Mouse (Mus musculus) CH12.LX (cell line): Measurements from ENCODE around the gene Pomp. TPM values are rescaled to one million over a fixed set of nuclear protein-coding genes. Genes with fewer than 3 reads are reported as not detected.

Source experiments
- DNase-seq: peaks from one replicate; pipeline ENCODE4 v3.0.0-alpha.2; 2013; ENCODE audit errors: extremely low read depth
- H3K27ac ChIP-seq: 2 replicates; pipeline ENCODE4 v1.5.1; 2012; ENCODE audit warnings: low read depth, mild to moderate bottlenecking, control low read depth, moderate library complexity; ENCODE audit not compliant: insufficient read depth
- H3K27me3 ChIP-seq: replicated peaks from 2 replicates; pipeline ENCODE3; 2012; ENCODE audit warnings: inconsistent platforms
- H3K36me3 ChIP-seq, 2 experiments: replicated peaks in 1 of 2; 2 replicates each; pipeline versions ENCODE3 to v1.6.1; 2012; ENCODE audit warnings: inconsistent platforms in 1 of 2, low read length in 1 of 2, mild to moderate bottlenecking in 1 of 2, mixed read lengths in 1 of 2, moderate library complexity in 1 of 2; ENCODE audit not compliant: control insufficient read depth in 1 of 2, insufficient read depth in 1 of 2
- H3K4me1 ChIP-seq, 2 experiments: 2 replicates each; pipeline ENCODE4 v1.6.1; 2012; ENCODE audit warnings: inconsistent platforms in 1 of 2, moderate library complexity in 1 of 2; ENCODE audit not compliant: insufficient read depth in 2 of 2, control insufficient read depth in 1 of 2
- H3K4me2 ChIP-seq: 2 replicates; pipeline ENCODE4 v1.6.1; 2012; ENCODE audit warnings: low read depth, mild to moderate bottlenecking, control low read depth; ENCODE audit not compliant: poor library complexity, insufficient read depth, severe bottlenecking
- H3K4me3 ChIP-seq, 3 experiments: fragments of 150-350 bp in 1 of 3; sonication (generic) in 1 of 3; replicated peaks in 1 of 3; 2 replicates each; pipeline versions ENCODE3 to v1.5.1; 2011 to 2012; ENCODE audit warnings: low read depth in 2 of 3, low read length in 2 of 3, mild to moderate bottlenecking in 2 of 3, moderate library complexity in 2 of 3, control low read depth in 1 of 3, improper control_type of control experiment in 1 of 3, inconsistent platforms in 1 of 3, mixed read lengths in 1 of 3; ENCODE audit not compliant: poor library complexity in 1 of 3
- H3K79me2 ChIP-seq: replicated peaks from 2 replicates; pipeline ENCODE4 v1.6.1; 2012; ENCODE audit warnings: mild to moderate bottlenecking, moderate library complexity; ENCODE audit not compliant: control insufficient read depth, poor library complexity, insufficient read depth, severe bottlenecking; ENCODE audit errors: extremely low read depth
- H3K9ac ChIP-seq: 2 replicates; pipeline ENCODE4 v1.6.1; 2012; ENCODE audit warnings: low read depth, mild to moderate bottlenecking, control low read depth, moderate library complexity; ENCODE audit not compliant: insufficient read depth
- H3K9me3 ChIP-seq: replicated peaks from 2 replicates; pipeline ENCODE3; 2012; ENCODE audit warnings: low read length, inconsistent platforms, mixed read lengths
- BHLHE40 ChIP-seq: IDR thresholded peaks from 2 replicates; pipeline ENCODE4 v1.6.1; 2011; ENCODE audit warnings: mild to moderate bottlenecking, low read depth, low read length, improper control_type of control experiment
- CHD1 ChIP-seq: IDR thresholded peaks from 2 replicates; pipeline ENCODE4 v1.6.1; 2012; ENCODE audit warnings: low read depth, low read length, improper control_type of control experiment, inconsistent platforms
- CTCF ChIP-seq, 2 experiments: IDR thresholded peaks in 1 of 2; conservative IDR thresholded peaks in 1 of 2; 2 replicates each; pipeline ENCODE4 v1.5.1; 2011 to 2012; ENCODE audit warnings: low read depth in 2 of 2, low read length in 2 of 2, improper control_type of control experiment in 1 of 2, inconsistent platforms in 1 of 2, mild to moderate bottlenecking in 1 of 2, moderate library complexity in 1 of 2
- E2F4 ChIP-seq: IDR thresholded peaks from 2 replicates; pipeline ENCODE4 v1.6.1; 2011; ENCODE audit warnings: low read depth, low read length, improper control_type of control experiment; ENCODE audit not compliant: insufficient replicate concordance
- ETS1 ChIP-seq: conservative IDR thresholded peaks from 2 replicates; pipeline ENCODE4 v1.6.1; 2012; ENCODE audit warnings: low read depth, mild to moderate bottlenecking, inconsistent platforms, low read length, improper control_type of control experiment, moderate library complexity
- HCFC1 ChIP-seq: IDR thresholded peaks from 2 replicates; pipeline ENCODE4 v1.6.1; 2012; ENCODE audit warnings: low read depth, mild to moderate bottlenecking, inconsistent platforms, low read length, improper control_type of control experiment
- IRF4 ChIP-seq: IDR thresholded peaks from 2 replicates; pipeline ENCODE4 v1.6.1; 2014; ENCODE audit warnings: low read depth, mild to moderate bottlenecking, inconsistent platforms, low read length, improper control_type of control experiment
- JUN ChIP-seq: IDR thresholded peaks from 2 replicates; pipeline ENCODE4 v1.6.1; 2011; ENCODE audit warnings: low read depth, mild to moderate bottlenecking, low read length, improper control_type of control experiment, moderate library complexity; ENCODE audit not compliant: insufficient read depth
- KAT2A ChIP-seq: IDR thresholded peaks from 2 replicates; pipeline ENCODE4 v1.6.1; 2012; ENCODE audit warnings: low read length, improper control_type of control experiment, inconsistent platforms; ENCODE audit not compliant: insufficient replicate concordance
- MAX ChIP-seq: IDR thresholded peaks from 2 replicates; pipeline ENCODE4 v1.6.1; 2011; ENCODE audit warnings: low read length, improper control_type of control experiment
- MAZ ChIP-seq: IDR thresholded peaks from 2 replicates; pipeline ENCODE4 v1.6.1; 2012; ENCODE audit warnings: low read depth, mild to moderate bottlenecking, inconsistent platforms, low read length, improper control_type of control experiment, moderate library complexity
- MXI1 ChIP-seq: IDR thresholded peaks from 2 replicates; pipeline ENCODE4 v1.6.1; 2011; ENCODE audit warnings: mild to moderate bottlenecking, low read depth, low read length, improper control_type of control experiment
- MYC ChIP-seq: IDR thresholded peaks from 2 replicates; pipeline ENCODE4 v1.6.1; 2011; ENCODE audit warnings: low read depth, mild to moderate bottlenecking, improper control_type of control experiment, low read length
- NELFE ChIP-seq: IDR thresholded peaks from 2 replicates; pipeline ENCODE4 v1.6.1; 2011; ENCODE audit warnings: low read depth, low read length, improper control_type of control experiment
- PAX5 ChIP-seq: IDR thresholded peaks from 2 replicates; pipeline ENCODE4 v1.6.1; 2012; ENCODE audit warnings: low read length, inconsistent platforms, mixed read lengths
- POLR2A ChIP-seq: IDR thresholded peaks from 2 replicates; pipeline ENCODE4 v1.6.1; 2011; ENCODE audit warnings: low read depth, mild to moderate bottlenecking, improper control_type of control experiment, low read length
- POLR2AphosphoS2 ChIP-seq: IDR thresholded peaks from 2 replicates; pipeline ENCODE4 v1.6.1; 2011; ENCODE audit warnings: low read depth, low read length, improper control_type of control experiment
- RAD21 ChIP-seq: IDR thresholded peaks from 2 replicates; pipeline ENCODE4 v1.6.1; 2011; ENCODE audit warnings: low read depth, mild to moderate bottlenecking, low read length, improper control_type of control experiment, moderate library complexity
- SIN3A ChIP-seq: IDR thresholded peaks from 2 replicates; pipeline ENCODE4 v1.6.1; 2012; ENCODE audit warnings: low read length, improper control_type of control experiment, inconsistent platforms
- SMC3 ChIP-seq: IDR thresholded peaks from 2 replicates; pipeline ENCODE4 v1.6.1; 2011; ENCODE audit warnings: low read depth, low read length, improper control_type of control experiment
- TBP ChIP-seq: conservative IDR thresholded peaks from 2 replicates; pipeline ENCODE4 v1.6.1; 2011; ENCODE audit warnings: low read depth, low read length, improper control_type of control experiment
- TCF12 ChIP-seq: IDR thresholded peaks from 2 replicates; pipeline ENCODE4 v1.6.1; 2014; ENCODE audit warnings: low read depth, mild to moderate bottlenecking, inconsistent platforms, low read length, improper control_type of control experiment
- UBTF ChIP-seq: IDR thresholded peaks from 2 replicates; pipeline ENCODE4 v1.6.1; 2012; ENCODE audit warnings: low read depth, mild to moderate bottlenecking, inconsistent platforms, low read length, improper control_type of control experiment, moderate library complexity
- USF2 ChIP-seq: conservative IDR thresholded peaks from 2 replicates; pipeline ENCODE4 v1.6.1; 2011; ENCODE audit warnings: low read depth, low read length, improper control_type of control experiment
- ZC3H11A ChIP-seq: IDR thresholded peaks from 2 replicates; pipeline ENCODE4 v1.6.1; 2012; ENCODE audit warnings: low read depth, mild to moderate bottlenecking, inconsistent platforms, low read length, improper control_type of control experiment
- ZKSCAN1 ChIP-seq: IDR thresholded peaks from 2 replicates; pipeline ENCODE4 v1.6.1; 2012; ENCODE audit warnings: low read depth, inconsistent platforms, low read length, improper control_type of control experiment, borderline replicate concordance
- ZMIZ1 ChIP-seq: IDR thresholded peaks from 2 replicates; pipeline ENCODE4 v1.6.1; 2012; ENCODE audit warnings: low read depth, mild to moderate bottlenecking, inconsistent platforms, low read length, improper control_type of control experiment
- dilution Hi-C: fragments of 300-500 bp; cut with MboI; formaldehyde crosslinking; loops from 2 replicates; pipeline ENCODE4 v1.14.3; 2020; ENCODE audit warnings: low sequenced_read_pairs; ENCODE audit not compliant: extremely low pct_unique_long_range_greater_than_20kb, extremely low pct_ligation_motif_present
- in situ Hi-C: fragments of 300-500 bp; cut with MboI; formaldehyde crosslinking; loops from 3 replicates; pipeline ENCODE4 v1.14.3; 2019; ENCODE audit warnings: low sequenced_read_pairs, low pct_ligation_motif_present, low pct_unique_long_range_greater_than_20kb, mixed read lengths
- polyA plus RNA-seq: library from polyadenylated mRNA; unstranded; fragments of >175 nt; gene quantifications from 2 replicates; pipeline ENCODE4 v1.2.1, GENCODE M21; 2012; ENCODE audit warnings: low read depth; ENCODE audit not compliant: insufficient read length
- total RNA-seq, 2 experiments: library from RNA; depleted of rRNA; stranded (reverse); fragments of 300-350 nt in 1 of 2; fragments of >200 nt in 1 of 2; gene quantifications; 2 replicates each; pipeline ENCODE4 v1.2.3; 2012 to 2014

Gene Pomp
- total and polyA plus RNA-seq, 3 experiments, result 164 to 618 (median 303) TPM

- H3K4me2 ChIP-seq, result no peak overlapping the region
Observed at GRCm38 (mm10) chr5:147845319-147845718, 14.9 kb upstream of the Pomp start.

DNA sequence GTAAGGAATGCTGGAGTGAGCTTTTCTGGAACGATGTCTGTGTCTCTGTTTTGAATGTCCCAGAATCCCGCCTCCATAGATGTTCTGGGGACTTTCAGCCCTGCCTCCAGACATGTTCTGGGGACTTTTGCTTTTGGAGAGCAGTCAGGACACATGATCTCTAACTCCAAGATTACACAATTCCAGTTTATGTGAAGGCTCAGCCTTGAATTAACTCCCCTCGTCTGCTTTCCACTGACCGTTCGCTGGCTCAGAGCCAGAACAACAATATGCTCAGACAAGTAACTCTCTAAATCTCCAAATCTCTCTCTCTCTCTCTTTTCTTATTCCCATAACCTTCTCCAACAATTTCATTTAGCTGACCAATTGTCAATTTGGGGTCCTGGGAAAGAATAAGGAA, 12.9 kb upstream of the Pomp start:
- Histone ChIP-seq H3K4me2 (no peak overlapping the region), H3K36me3 (no peaks in the 10 kb centered on the region), H3K79me2 (no peaks in the 10 kb centered on the region), H3K27me3 (no peaks in the 10 kb centered on the region), H3K4me1 (peaks cover 0 to 2% of the 10 kb centered on the region in 2 experiments; a peak in 2 of 4 replicates), H3K9me3 (peaks cover 2% of the 10 kb centered on the region), H3K4me3 (no peak overlapping the region), H3K9ac (no peak overlapping the region), H3K27ac (no peak overlapping the region)
- TF ChIP-seq POLR2A (no peak), CTCF (conservative IDR thresholded peaks at IDR 0.05 in 1 of 2, IDR thresholded peaks at IDR 0.05 in 1 of 2; ENCODE audit: low read depth in 2 of 2, low read length in 2 of 2) (no peak), UBTF (no peak), ZKSCAN1 (no peak), TBP (no peak), KAT2A (no peak), IRF4 (no peak), MAZ (no peak), ZMIZ1 (no peak), MXI1 (no peak), NELFE (no peak), PAX5 (no peak), JUN (no peak), MYC (no peak), ZC3H11A (no peak), ETS1 (no peak), SIN3A (no peak)
- dilution Hi-C loops, result no loop called here
- no peak for DNase-seq
- in situ Hi-C loops, result loop anchor here (10.0 kb wide), 2 partner anchors 263 to 513 kb away; no protein-coding TSS in a partner anchor

More at GRCm38 (mm10) chr5:147845319-147845718, 14.9 kb upstream of the Pomp start:
- Histone ChIP-seq H3K4me1 (no peaks in the 10 kb centered on the region), H3K9ac (no peak overlapping the region), H3K27me3 (no peaks in the 10 kb centered on the region), H3K9me3 (peaks cover 2% of the 10 kb centered on the region), H3K36me3 (no peaks in the 10 kb centered on the region), H3K79me2 (no peaks in the 10 kb centered on the region), H3K4me3 (no peak overlapping the region), H3K27ac (no peak overlapping the region)
- DNase-seq, result no peak
- dilution Hi-C loops, result no loop called here
- TF ChIP-seq POLR2A (no peak), CHD1 (no peak), HCFC1 (no peak), SMC3 (no peak), POLR2AphosphoS2 (no peak), TCF12 (no peak), UBTF (no peak), MAZ (no peak), SIN3A (no peak), MAX (no peak), USF2 (no peak), E2F4 (no peak), KAT2A (no peak), RAD21 (no peak), MYC (no peak), BHLHE40 (no peak), NELFE (no peak)
- in situ Hi-C loops, result loop anchor here (10.0 kb wide), 2 partner anchors 261 to 511 kb away; no protein-coding TSS in a partner anchor
